Mouse (Mus musculus): Measurements from ENCODE around the gene Tmem107.

Tmem107 gene

GRCm38 (mm10) chr11:69073951-69074775, 3.6 kb downstream of the Tmem107 start:
- in situ Hi-C loops (cut with MboI, MseI) = no loop called here

DNA sequence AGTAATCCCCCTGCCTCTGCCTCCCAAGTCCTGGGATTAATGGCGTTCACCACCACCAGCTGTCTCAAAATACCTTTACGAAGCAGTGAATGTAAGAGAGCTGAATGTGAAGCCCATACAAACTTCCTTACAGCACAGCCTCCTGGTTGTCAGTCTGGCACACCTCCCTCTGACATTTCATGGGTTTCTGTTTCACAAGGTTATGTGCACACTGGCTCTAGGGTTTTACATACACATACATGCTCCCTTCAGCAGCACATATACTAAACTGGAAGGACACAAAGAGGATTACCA, 4.1 kb downstream of the Tmem107 start:
- in situ Hi-C loops (cut with MboI, MseI) = loop anchor here (5.0 kb wide), 1 partner anchor 98 kb away; no protein-coding TSS in a partner anchor

DNA sequence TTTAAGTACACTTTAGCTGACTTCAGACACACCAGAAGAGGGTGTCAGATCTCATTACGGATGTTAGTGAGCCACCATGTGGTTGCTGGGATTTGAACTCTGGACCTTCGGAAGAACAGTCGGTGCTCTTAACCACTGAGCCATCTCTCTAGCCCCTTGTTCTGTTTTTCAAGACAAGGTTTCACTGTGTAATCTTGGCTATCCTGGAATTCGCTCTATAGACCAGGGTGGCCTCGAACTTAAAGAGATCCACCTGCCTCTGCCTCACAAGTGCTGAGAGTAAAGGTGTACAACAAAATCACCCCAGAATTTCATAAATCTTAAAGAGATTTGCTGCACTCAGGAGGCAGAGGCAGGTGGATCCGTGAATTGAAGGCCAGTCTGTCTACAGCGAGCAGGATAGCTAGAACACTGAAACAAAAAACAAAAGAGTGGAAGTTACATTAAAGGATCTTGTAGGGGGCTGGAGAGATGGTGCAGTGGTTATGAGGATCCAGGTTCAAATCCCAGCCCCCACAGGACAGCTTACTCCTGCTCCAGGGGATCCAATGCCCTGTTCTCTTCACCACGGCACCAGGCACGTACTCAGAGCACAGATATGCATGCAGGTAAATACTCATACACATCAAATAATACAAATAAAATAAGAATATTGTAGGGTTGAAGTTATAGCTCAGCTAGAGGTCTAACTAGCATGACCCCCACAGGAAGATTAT, 5.3 kb downstream of the Tmem107 start:
- in situ Hi-C loops (cut with MboI, MseI) = loop anchor here (5.0 kb wide), 1 partner anchor 96 kb away; no protein-coding TSS in a partner anchor

DNA sequence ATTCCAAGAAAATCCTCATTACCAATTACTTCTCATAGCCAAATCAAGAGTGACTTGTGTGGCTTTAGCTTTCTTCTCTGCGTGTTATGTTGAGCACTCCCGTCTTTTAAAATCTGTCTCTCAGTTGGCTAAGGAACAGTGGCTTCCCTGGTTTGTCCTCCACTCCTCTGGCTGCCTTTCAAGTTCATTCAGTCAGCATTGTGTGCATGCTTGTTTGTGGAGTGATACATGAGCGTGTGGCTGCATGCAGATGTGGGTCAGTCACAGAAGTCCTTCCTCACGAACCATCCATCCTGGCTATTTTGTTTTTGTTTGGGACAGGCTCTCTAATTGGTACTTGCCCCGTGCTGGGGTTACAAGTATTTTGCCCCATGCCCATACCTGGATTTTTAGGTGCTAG, 6.0 kb downstream of the Tmem107 start:
- in situ Hi-C loops (cut with MboI, MseI) = loop anchor here (5.0 kb wide), 1 partner anchor 96 kb away; no protein-coding TSS in a partner anchor

DNA sequence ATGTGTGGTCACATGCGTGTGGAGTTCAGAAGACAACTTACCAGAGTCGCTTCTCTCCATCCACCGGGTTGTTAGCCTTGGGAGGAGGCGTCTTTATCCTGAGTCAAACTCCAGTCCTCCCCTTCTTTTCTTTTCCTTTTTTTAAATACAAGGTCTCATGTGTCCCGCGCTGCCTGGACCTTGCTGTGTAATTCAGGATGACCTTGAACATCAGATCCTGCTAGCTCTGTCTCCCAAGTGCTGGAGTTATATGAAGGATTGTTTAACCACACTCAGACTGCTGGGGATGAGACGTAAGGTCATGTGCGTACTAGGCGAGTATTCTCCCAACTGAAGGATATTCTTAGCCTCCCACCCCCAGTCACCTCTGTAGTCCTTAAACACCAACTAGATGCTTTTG, 6.7 kb downstream of the Tmem107 start:
- in situ Hi-C loops (cut with MboI, MseI) = loop anchor here (5.0 kb wide), 1 partner anchor 95 kb away; no protein-coding TSS in a partner anchor

DNA sequence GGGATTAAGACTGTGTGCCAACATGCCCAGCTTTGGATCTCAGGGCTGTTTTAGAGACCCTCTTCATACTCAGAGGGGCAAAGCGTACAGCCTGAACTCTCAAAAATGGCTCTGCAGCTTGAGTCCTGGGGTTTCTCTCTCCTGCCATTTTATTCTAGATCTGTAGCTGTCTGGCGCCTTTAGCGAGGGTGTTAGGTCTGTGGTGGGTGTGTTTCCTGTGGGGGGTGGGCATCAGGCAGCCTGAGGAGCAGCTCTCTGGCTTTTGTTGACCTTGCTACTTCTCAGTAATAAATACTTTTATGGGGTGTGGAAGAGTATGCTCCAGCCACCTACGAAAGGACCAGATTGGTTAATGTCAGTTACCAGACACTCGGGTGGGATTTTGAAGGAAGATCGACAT, 7.4 kb downstream of the Tmem107 start:
- in situ Hi-C loops (cut with MboI, MseI) = loop anchor here (5.0 kb wide), 1 partner anchor 94 kb away; no protein-coding TSS in a partner anchor

DNA sequence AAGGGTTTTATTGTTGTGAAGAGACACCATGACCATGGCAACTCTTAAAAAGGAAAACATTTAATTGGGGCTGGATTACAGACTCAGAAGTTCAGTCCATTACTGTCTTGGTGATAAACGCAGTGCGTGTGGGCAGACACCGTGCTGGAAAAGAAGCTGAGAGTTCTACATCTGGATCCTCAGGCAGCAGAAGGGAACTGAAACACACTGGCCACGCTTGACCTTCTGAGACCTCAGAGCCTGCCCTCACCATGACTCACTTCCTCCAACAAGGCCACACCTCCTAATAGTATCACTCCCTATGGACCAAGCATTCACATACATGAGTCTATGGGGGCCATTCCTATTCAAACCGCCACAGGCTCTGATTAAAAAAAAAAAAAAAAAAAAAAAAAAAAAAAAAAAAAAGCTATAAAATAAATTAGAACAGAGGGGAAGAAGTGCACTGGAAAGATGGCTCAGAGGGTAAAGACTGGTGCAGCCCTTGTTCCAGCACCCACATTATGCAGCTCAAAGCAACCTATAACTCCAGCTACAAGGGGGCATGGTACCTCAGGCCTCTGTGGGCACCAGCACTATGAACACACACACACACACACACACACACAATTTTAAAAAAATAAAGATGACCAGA, 8.3 kb downstream of the Tmem107 start:
- in situ Hi-C loops (cut with MboI, MseI) = loop anchor here (5.0 kb wide), 1 partner anchor 93 kb away; no protein-coding TSS in a partner anchor

DNA sequence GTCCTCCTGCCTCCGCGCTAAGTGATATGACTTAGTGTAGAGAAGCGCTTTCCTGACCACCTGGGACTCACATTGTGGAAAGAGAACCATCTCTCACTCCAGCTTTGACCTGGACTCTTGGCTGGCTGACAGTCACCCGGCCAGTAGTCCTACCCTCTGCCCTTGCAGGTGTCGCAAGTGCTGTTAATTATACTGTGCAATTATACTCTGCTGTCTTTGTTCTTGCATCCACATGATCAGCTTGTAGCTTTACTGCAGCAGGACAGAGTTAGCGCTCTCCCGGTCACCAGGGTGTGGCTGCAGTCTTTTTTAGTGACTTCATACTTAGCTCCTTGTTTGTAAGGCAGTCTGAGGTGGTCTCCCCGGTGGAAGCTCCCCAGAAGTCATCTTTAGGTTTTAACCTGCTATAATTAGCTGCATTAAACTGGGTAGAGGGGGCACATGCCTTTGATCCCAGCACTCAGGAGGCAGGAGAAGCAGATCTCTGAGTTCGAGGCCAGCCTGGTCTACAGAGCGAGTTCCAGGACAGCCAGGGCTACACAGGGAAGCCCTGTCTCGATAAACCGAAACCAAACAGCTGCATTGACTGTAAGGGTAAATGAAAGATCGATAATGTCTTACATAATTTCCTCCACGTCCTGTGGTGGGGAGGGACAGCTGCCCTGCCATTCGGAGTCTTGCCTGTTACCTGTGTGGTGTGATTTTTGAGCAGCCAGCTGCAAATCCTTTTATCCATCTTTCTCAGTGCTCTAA, 9.7 kb downstream of the Tmem107 start:
- in situ Hi-C loops (cut with MboI, MseI) = no loop called here

DNA sequence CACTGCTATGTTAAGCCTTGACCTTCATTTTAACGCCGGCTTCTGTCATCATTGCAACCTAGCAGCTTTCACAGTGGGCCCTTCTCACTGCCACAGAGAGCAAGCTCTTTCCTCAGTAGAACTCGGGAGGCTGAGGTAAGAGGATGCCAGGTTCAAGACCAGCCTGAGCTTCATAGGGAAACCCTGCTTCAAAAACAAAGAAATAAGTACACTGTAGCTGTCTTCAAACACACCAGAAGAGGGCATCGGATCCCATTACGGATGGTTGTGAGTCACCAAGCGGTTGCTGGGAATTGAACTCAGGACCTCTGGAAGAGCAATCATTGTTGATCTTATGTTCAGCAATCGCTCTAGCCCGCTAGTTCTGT, 10.2 kb downstream of the Tmem107 start:
- in situ Hi-C loops (cut with MboI, MseI) = no loop called here

DNA sequence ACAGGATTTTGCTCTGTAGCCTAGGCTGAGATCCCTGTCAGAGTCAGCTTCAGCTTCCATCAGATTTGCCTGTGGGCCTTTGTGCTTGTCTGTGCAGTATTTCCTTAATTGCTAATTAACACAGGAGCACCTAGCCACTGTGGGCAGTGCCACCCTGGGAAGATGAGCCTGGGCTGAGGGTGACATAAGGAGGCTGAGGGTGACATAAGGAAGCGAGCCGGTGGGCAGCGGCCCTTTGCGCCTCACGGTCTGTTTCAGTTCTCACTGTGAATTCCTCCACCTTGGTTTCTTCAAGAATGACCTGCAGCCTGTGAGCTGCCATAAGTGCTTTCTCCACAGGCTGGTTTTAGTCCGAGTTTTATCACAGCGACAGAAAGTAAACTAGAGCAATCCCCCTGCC, 11.0 kb downstream of the Tmem107 start:
- in situ Hi-C loops (cut with MboI, MseI) = no loop called here

- in situ Hi-C loops (cut with MboI, MseI) = no loop called here
These were observed 15.0 kb downstream of the Tmem107 start for GRCm38 (mm10) chr11:69085608-69086007.

- in situ Hi-C loops (cut with MboI, MseI) = no loop called here
These were observed 15.8 kb downstream of the Tmem107 start for GRCm38 (mm10) chr11:69086390-69086789.

DNA sequence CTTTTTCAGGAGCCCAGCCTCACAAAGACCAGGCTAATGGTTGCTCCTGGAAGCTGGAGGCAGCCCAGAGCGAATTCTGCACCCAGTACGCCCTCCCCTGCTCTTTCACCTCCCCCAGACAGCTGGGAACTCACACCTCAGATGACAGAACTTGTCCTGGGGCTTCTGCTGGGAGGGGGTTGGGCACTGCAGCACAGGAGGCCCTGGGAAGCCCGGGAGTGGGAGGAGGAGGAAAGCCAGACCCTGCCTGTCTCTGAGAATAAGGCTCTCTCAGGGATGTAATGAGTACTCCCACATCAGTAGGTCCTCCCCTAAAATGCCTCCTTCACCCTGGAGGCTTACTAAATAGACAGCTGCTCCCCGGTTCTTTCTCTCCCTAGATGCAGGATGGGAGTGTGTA, 16.5 kb downstream of the Tmem107 start:
- in situ Hi-C loops (cut with MboI, MseI) = no loop called here

GRCm38 (mm10) chr11:69087597-69087996, 17.0 kb downstream of the Tmem107 start:
- in situ Hi-C loops (cut with MboI, MseI) = no loop called here

GRCm38 (mm10) chr11:69088103-69088855, 17.7 kb downstream of the Tmem107 start, which contains the start of gene Vamp2:
Gene Vamp2, plus strand, starts transcription at chr11:69088490.
- in situ Hi-C loops (cut with MboI, MseI) = no loop called here

- in situ Hi-C loops (cut with MboI, MseI) = no loop called here
These were observed 18.4 kb downstream of the Tmem107 start for GRCm38 (mm10) chr11:69088856-69089615.

DNA sequence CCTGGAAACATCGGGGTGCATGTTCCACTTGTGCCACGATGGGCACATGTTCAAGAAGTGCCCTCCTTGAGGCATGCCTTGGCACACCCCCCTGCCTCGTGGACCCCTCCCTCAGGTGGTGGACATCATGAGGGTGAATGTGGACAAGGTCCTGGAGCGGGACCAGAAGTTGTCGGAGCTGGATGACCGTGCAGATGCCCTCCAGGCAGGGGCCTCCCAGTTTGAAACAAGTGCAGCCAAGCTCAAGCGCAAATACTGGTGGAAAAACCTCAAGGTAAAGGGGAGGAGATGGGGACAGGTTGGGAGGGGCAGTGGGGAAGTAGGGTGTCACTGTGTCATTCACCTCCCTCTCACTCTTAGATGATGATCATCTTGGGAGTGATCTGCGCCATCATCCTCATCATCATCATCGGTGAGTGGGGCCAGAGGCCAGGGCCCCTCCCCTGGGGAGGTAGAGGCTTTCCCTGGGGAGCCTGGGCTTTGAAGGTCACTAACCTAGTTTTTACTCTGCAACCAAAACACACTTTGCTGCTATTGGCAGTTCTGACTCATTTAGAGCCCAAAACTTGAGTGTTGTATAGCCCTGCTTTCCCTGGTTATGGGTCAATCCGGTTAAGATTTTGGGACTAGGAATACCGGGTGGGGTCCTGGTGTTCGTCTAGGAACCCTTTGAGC, 19.1 kb downstream of the Tmem107 start:
- in situ Hi-C loops (cut with MboI, MseI) = loop anchor here (10.0 kb wide), 1 partner anchor 575 kb away; the partner anchor contains the start of genes Cd68 and Mpdu1

GRCm38 (mm10) chr11:69090367-69090766, 19.8 kb downstream of the Tmem107 start:
- in situ Hi-C loops (cut with MboI, MseI) = loop anchor here (10.0 kb wide), 1 partner anchor 574 kb away; the partner anchor contains the start of genes Cd68 and Mpdu1

All from T-helper 2 cell (primary cell).